Mouse (Mus musculus) cerebellum, postnatal 25 days (tissue): ENCODE measurements around the gene Aldh9a1.

ENCODE experiments used
- DNase-seq, 2 experiments: peaks; one replicate each; pipeline ENCODE4 v3.0.0; 2021; ENCODE audit warnings: mixed read lengths in 2 of 2

The Aldh9a1 gene

GRCm38 (mm10) chr1:167385211-167385610 lies 35.4 kb downstream of the Aldh9a1 start:
- no peak for DNase-seq

- no peak for DNase-seq
Observed at GRCm38 (mm10) chr1:167385636-167386035, 35.8 kb downstream of the Aldh9a1 start.

GRCm38 (mm10) chr1:167386466-167386865 lies 36.7 kb downstream of the Aldh9a1 start:
- DNase-seq: no peak

GRCm38 (mm10) chr1:167387310-167387709 lies 37.5 kb downstream of the Aldh9a1 start:
- DNase-seq: no peak

GRCm38 (mm10) chr1:167387796-167388195 lies 38.0 kb downstream of the Aldh9a1 start:
- DNase-seq: no peak

GRCm38 (mm10) chr1:167388571-167388970 lies 38.8 kb downstream of the Aldh9a1 start:
- DNase-seq: no peak

- no peak for DNase-seq
Observed at GRCm38 (mm10) chr1:167389584-167389983, 39.8 kb downstream of the Aldh9a1 start.

GRCm38 (mm10) chr1:167390381-167390780 lies 40.6 kb downstream of the Aldh9a1 start:
- no peak for DNase-seq

- DNase-seq: no peak
Observed at GRCm38 (mm10) chr1:167391241-167391640, 41.5 kb downstream of the Aldh9a1 start.

GRCm38 (mm10) chr1:167392031-167392640 lies 42.3 kb downstream of the Aldh9a1 start:
- DNase-seq: no peak

- DNase-seq: peak; percentile 76
Observed at GRCm38 (mm10) chr1:167392687-167393086, 42.9 kb downstream of the Aldh9a1 start.

- DNase-seq: peak in 1 of 2 experiments; percentile 38
Observed at GRCm38 (mm10) chr1:167393281-167393680, 43.5 kb downstream of the Aldh9a1 start.

GRCm38 (mm10) chr1:167393683-167394492 lies 44.1 kb downstream of the Aldh9a1 start, which contains the start of gene Mgst3:
Mgst3 (minus strand) TSS chr1:167393841.
- peak; percentile 98 to 99 for DNase-seq

GRCm38 (mm10) chr1:167405237-167405636 lies 55.4 kb downstream of the Aldh9a1 start:
- DNase-seq: no peak

- no peak for DNase-seq
Observed at GRCm38 (mm10) chr1:167409601-167410000, 59.8 kb downstream of the Aldh9a1 start.

- DNase-seq: no peak
Observed at GRCm38 (mm10) chr1:167411991-167412715, 62.4 kb downstream of the Aldh9a1 start.

- peak; percentile 78 to 85 for DNase-seq
Observed at GRCm38 (mm10) chr1:167414846-167415245, 65.1 kb downstream of the Aldh9a1 start.
